In genomic region chr4:48803777-48804176, GRCm38 (mm10) we compare ENCODE assay signal across 21 mouse cellular contexts.
DNase-seq lines count a peak whose midpoint lies in the region; ATAC-seq lines count a peak whose summit lies in the region.
"Had no signal": no experiment of that assay in that cellular context is flagged by ENCODE, and none has a peak within 500 bp of the region (broad histone marks: within the 10 kb centered on the region; RNA-seq: fewer than 3 reads in every experiment).

No protein-coding gene starts in this region.

- H3K4me1 ChIP-seq in heart, embryonic 16.5 days (ENCODE audit: control insufficient read depth, insufficient read depth, low read length), result peaks cover 5% of the 10 kb centered on the region
- H3K4me1 ChIP-seq in heart, embryonic 10.5 days, result no peaks in the 10 kb centered on the region
- H3K4me1 ChIP-seq in kidney, embryonic 15.5 days, result no peaks in the 10 kb centered on the region
- H3K4me1 ChIP-seq: embryonic facial prominence, embryonic 13.5 days; limb, embryonic 15.5 days; neural tube, embryonic 15.5 days had no signal

- no peak overlapping the region for H3K4me2 ChIP-seq in heart, embryonic 16.5 days (ENCODE audit: low read depth, low read length)
- H3K4me2 ChIP-seq in kidney, embryonic 15.5 days, result no peak overlapping the region
- H3K4me2 ChIP-seq: embryonic facial prominence, embryonic 13.5 days; limb, embryonic 15.5 days; midbrain, embryonic 11.5 days; neural tube, embryonic 15.5 days had no signal

- ATAC-seq in heart, embryonic 16.5 days (replicated peaks; ENCODE audit: extremely low read depth, insufficient read depth, low FRiP score), result no peak; the same call in 1 of the 2 replicates
- ATAC-seq in kidney, embryonic 15.5 days (replicated peaks; ENCODE audit: low FRiP score), result no peak
- ATAC-seq: intestine, embryonic 16.5 days had no signal

- H3K27me3 ChIP-seq in heart, embryonic 16.5 days (ENCODE audit: control insufficient read depth, insufficient read depth, low read length), result no peaks in the 10 kb centered on the region
- no peaks in the 10 kb centered on the region for H3K27me3 ChIP-seq in heart, embryonic 10.5 days (ENCODE audit: insufficient read depth, poor library complexity, severe bottlenecking)
- H3K27me3 ChIP-seq in kidney, embryonic 15.5 days, result no peaks in the 10 kb centered on the region
- H3K27me3 ChIP-seq: embryonic facial prominence, embryonic 13.5 days; limb, embryonic 15.5 days; neural tube, embryonic 15.5 days had no signal

- 21% methylated on average over 3 of the region's 3 CpGs for whole genome bisulfite sequencing in heart, embryonic 16.5 days
- 67% methylated on average over 3 of the region's 3 CpGs for WGBS in heart, embryonic 10.5 days
- 57% methylated on average over 3 of the region's 3 CpGs for WGBS in kidney, embryonic 15.5 days

- peak; percentile 56 to 76 for DNase-seq in cerebellum, postnatal 25 days
- no peak for DNase-seq in cerebellum, adult 9-11 months
- DNase-seq in heart, embryonic 10.5 days (ENCODE audit: low spot score), result no peak
- DNase-seq in kidney, adult 9 months, result peak; percentile 5
- DNase-seq in retina, postnatal 1 day, result peak; percentile 18
- no peak for DNase-seq in retina, embryonic 14.5 days (ENCODE audit: low spot score)
- DNase-seq: adrenal gland, adult 8-10 months; B cell, adult 2 months; gastrocnemius, postnatal 10 days; lung, adult 2 months; lung, postnatal 4 days; right cerebral cortex, postnatal 4 days; thymus, postnatal 36 days had no signal

- H3K27ac ChIP-seq in heart, embryonic 16.5 days (ENCODE audit: low read length), result peak overlapping the region; percentile 15; the same call in 1 of the 2 replicates
- H3K27ac ChIP-seq in heart, embryonic 10.5 days, result no peak overlapping the region
- H3K27ac ChIP-seq in kidney, embryonic 15.5 days, result no peak overlapping the region
- H3K27ac ChIP-seq: embryonic facial prominence, embryonic 13.5 days; limb, embryonic 15.5 days; neural tube, embryonic 15.5 days had no signal

- no peak overlapping the region for H3K4me3 ChIP-seq in heart, embryonic 16.5 days (ENCODE audit: low read length)
- H3K4me3 ChIP-seq in heart, embryonic 10.5 days, result no peak overlapping the region
- no peak overlapping the region for H3K4me3 ChIP-seq in kidney, embryonic 15.5 days (replicated peaks)
- H3K4me3 ChIP-seq: embryonic facial prominence, embryonic 13.5 days; limb, embryonic 15.5 days; myocyte; neural tube, embryonic 15.5 days had no signal

- no peak overlapping the region for H3K9ac ChIP-seq in heart, embryonic 16.5 days (ENCODE audit: low read length)
- no peak overlapping the region for H3K9ac ChIP-seq in kidney, embryonic 15.5 days
- H3K9ac ChIP-seq: embryonic facial prominence, embryonic 13.5 days; limb, embryonic 15.5 days; neural tube, embryonic 15.5 days had no signal

- H3K9me3 ChIP-seq in heart, embryonic 16.5 days (replicated peaks; ENCODE audit: control insufficient read depth, low read length), result no peaks in the 10 kb centered on the region
- H3K9me3 ChIP-seq in heart, embryonic 10.5 days, result no peaks in the 10 kb centered on the region
- no peaks in the 10 kb centered on the region for H3K9me3 ChIP-seq in kidney, embryonic 15.5 days (replicated peaks)
- H3K9me3 ChIP-seq: embryonic facial prominence, embryonic 13.5 days; limb, embryonic 15.5 days; neural tube, embryonic 15.5 days had no signal

- no peaks in the 10 kb centered on the region for H3K36me3 ChIP-seq in heart, embryonic 16.5 days (ENCODE audit: control insufficient read depth, insufficient read depth)
- H3K36me3 ChIP-seq in heart, embryonic 10.5 days, result no peaks in the 10 kb centered on the region
- no peaks in the 10 kb centered on the region for H3K36me3 ChIP-seq in kidney, embryonic 15.5 days
- H3K36me3 ChIP-seq: embryonic facial prominence, embryonic 13.5 days; limb, embryonic 15.5 days; neural tube, embryonic 15.5 days had no signal

Comparison
In these comparisons a context has a peak if more than half of its experiments do, and no peak if none do; other contexts are left out.
1. DNase-seq: peak in cerebellum, postnatal 25 days (2 of 2), kidney, adult 9 months (single experiment) and retina, postnatal 1 day (single experiment); none in cerebellum, adult 9-11 months (single experiment), heart, embryonic 10.5 days (single experiment) and retina, embryonic 14.5 days (single experiment).